Mouse (Mus musculus): ENCODE results near the gene BC034090. TPM values are rescaled to one million over a fixed set of nuclear protein-coding genes. Genes with fewer than 3 reads are reported as not detected.

The BC034090 gene
- polyA plus RNA-seq, 1 experiment, result 0.94 TPM

DNA sequence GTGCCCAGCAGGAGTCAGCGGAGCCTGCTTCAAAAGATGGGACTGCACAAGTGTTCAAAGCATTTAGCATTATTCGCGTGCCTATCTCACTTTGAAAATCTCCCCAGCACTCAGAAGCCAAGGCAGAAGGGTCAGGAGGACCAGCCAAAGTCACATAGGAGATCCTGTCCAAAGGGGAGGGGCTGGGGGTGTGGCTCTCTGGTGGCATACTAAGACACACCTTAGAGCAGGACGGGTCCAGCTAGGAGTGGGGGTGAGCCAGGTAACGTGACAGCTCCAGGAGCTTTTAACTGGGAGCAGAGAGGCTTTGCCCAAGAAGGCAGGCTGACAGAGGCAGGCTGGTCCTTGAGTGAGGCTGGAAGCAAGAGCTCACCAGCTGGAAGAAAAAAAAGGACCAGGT lies 25.3 kb downstream of the BC034090 start:
- TF ChIP-seq CTCF (IDR thresholded peaks at IDR 0.05; ENCODE audit: low read depth, low read length), result no peak
- TF ChIP-seq POLR2A (IDR thresholded peaks at IDR 0.05; ENCODE audit: borderline replicate concordance, low read depth, low read length), result no peak
- Histone ChIP-seq H3K4me3 (ENCODE audit: insufficient read depth, low read length) (no peak overlapping the region), H3K27ac (ENCODE audit: insufficient read depth, low read depth, low read length) (no peak overlapping the region), H3K4me1 (ENCODE audit: control insufficient read depth, insufficient read depth, low read length) (peaks cover 11% of the 10 kb centered on the region)

DNA sequence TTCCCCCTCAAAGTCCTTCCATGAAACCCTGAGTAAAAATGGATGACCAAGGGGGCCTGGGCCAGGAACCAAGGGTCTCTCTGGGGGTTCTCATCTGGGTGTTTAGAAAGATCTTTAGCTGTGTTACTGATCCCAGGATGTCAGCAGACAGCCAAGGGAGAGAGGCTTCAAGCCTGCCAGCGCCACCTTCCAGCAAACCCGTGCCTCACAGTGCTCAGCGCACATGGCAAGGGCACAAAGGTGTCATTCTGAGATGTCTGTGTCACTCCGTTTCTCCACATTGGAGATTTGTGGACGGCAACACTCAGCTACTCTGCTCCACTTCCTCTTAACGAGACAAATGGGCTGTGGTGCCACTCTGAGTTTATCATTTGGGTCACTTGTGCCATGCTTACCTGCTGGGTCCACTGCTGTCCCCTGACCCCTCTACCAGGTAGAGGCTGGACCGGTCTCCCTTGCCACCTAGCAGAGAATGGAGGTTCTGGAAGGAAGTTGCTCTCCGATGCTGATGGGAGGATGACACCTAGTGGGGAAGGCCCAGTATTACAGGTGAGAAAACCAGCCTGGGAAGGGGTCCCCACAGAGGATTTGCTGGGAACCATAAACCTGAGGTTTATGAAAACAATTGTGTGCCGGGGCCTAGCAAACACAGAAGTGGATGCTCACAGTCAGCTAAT lies 26.2 kb downstream of the BC034090 start:
- H3K4me1 ChIP-seq (ENCODE audit: control insufficient read depth, insufficient read depth, low read length), result peaks cover 5% of the 10 kb centered on the region
- no peak overlapping the region for H3K4me3 ChIP-seq (ENCODE audit: insufficient read depth, low read length)
- TF ChIP-seq POLR2A (IDR thresholded peaks at IDR 0.05; ENCODE audit: borderline replicate concordance, low read depth, low read length), result no peak
- peak; percentile 92 for TF ChIP-seq CTCF (IDR thresholded peaks at IDR 0.05; ENCODE audit: low read depth, low read length)
- no peak overlapping the region for H3K27ac ChIP-seq (ENCODE audit: insufficient read depth, low read depth, low read length)

DNA sequence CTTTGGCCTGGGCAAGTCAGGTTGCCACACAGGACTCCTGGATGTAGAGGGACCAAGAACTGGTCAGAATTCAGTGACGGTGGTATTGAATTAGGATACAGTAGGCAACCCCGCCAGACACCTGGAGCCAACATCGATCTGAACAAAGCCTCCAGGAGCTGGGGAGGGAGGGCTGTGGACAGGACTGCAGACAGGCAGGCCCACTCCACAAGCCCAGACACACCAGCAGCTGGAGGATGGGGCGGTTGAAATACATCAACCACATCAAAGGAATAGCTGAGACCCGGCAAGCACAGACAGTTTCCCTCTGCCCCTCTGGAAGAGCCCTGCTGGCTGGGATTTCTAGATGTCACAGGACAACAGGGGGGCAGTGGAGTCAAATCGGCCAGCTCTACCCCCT lies 27.4 kb downstream of the BC034090 start:
- no peak overlapping the region for H3K4me3 ChIP-seq (ENCODE audit: insufficient read depth, low read length)
- H3K27ac ChIP-seq (ENCODE audit: insufficient read depth, low read depth, low read length), result no peak overlapping the region
- H3K4me1 ChIP-seq (ENCODE audit: control insufficient read depth, insufficient read depth, low read length), result no peaks in the 10 kb centered on the region
- TF ChIP-seq CTCF (IDR thresholded peaks at IDR 0.05; ENCODE audit: low read depth, low read length), result no peak
- no peak for TF ChIP-seq POLR2A (IDR thresholded peaks at IDR 0.05; ENCODE audit: borderline replicate concordance, low read depth, low read length)

DNA sequence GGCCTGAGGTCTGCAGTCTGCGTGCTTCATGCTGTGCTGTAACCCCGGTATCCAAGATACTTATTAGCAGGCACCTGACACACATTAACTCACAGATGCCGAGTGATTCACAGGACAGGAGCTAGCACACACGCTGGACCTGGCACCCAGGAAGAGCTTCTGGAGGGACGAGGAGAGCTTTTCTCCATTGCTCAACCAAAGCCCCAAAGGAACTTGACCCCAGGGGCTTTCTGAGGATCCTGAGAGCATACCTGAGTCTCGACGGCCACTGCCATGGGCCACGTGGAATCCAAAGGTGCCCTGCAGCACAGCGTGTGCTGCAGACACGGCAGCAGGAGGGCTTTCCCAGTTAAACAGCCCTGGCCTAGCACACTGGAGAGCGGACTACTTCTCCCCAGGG lies 27.9 kb downstream of the BC034090 start:
- TF ChIP-seq POLR2A (IDR thresholded peaks at IDR 0.05; ENCODE audit: borderline replicate concordance, low read depth, low read length) (no peak), CTCF (IDR thresholded peaks at IDR 0.05; ENCODE audit: low read depth, low read length) (no peak)
- no peak overlapping the region for H3K4me3 ChIP-seq (ENCODE audit: insufficient read depth, low read length)
- no peaks in the 10 kb centered on the region for H3K4me1 ChIP-seq (ENCODE audit: control insufficient read depth, insufficient read depth, low read length)
- H3K27ac ChIP-seq (ENCODE audit: insufficient read depth, low read depth, low read length), result no peak overlapping the region

DNA sequence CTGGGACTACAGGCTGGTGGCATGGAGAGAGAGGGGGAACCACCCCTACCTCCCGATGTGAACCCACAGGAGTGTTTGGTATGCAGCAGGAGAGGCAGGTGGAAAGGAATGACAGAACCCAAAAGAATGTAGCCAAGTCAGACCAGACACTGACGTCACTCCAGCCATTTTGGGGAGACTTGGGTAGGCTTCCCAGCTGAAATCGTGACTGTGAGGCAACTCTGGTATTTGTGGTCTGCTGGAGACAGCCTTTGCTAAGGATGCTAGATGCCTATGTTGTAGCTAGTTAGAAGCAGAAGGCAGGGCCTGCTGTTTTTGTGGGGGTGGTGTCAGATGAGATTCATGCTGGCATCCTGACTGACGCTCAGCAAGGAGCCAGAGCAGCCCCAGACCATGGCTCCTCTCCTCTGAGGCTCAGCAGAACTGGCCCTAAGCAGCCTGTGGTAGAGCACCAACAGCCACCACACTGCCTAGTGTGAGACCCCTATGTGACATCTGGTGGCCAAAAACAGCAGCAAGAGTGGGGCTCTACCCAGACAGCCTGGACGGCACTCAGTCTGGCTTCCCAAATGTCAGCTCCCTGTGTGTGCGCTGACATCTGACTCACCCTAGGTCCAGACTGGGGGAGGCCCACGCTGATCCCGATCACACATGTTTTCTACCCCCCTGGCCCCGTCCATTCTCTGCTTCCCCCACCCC lies 29.0 kb downstream of the BC034090 start:
- Histone ChIP-seq H3K27ac (ENCODE audit: insufficient read depth, low read depth, low read length) (no peak overlapping the region), H3K4me3 (ENCODE audit: insufficient read depth, low read length) (no peak overlapping the region), H3K4me1 (ENCODE audit: control insufficient read depth, insufficient read depth, low read length) (peaks cover 5% of the 10 kb centered on the region)
- no peak for TF ChIP-seq POLR2A (IDR thresholded peaks at IDR 0.05; ENCODE audit: borderline replicate concordance, low read depth, low read length)
- TF ChIP-seq CTCF (IDR thresholded peaks at IDR 0.05; ENCODE audit: low read depth, low read length), result no peak

DNA sequence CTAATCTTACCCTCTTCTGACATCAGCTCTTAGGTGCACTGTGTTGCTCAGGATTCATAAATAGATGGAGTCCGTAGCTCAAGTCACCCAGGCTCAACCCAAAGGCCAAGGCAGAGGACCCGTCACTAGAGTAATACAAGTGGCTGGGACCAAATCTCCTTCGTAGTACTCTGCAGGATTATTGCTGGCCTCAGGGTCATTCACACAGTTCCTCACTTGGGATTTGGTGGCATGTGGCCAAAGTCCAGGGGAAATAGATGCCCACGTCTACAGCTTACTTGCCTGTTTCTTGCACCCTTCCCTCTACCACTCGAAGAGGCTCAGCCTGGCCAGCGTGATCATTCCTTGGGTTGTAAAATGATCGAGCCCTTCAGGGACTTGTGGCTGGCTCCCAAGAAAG lies 30.3 kb downstream of the BC034090 start:
- TF ChIP-seq CTCF (IDR thresholded peaks at IDR 0.05; ENCODE audit: low read depth, low read length) (no peak), POLR2A (IDR thresholded peaks at IDR 0.05; ENCODE audit: borderline replicate concordance, low read depth, low read length) (no peak)
- no peak overlapping the region for H3K4me3 ChIP-seq (ENCODE audit: insufficient read depth, low read length)

DNA sequence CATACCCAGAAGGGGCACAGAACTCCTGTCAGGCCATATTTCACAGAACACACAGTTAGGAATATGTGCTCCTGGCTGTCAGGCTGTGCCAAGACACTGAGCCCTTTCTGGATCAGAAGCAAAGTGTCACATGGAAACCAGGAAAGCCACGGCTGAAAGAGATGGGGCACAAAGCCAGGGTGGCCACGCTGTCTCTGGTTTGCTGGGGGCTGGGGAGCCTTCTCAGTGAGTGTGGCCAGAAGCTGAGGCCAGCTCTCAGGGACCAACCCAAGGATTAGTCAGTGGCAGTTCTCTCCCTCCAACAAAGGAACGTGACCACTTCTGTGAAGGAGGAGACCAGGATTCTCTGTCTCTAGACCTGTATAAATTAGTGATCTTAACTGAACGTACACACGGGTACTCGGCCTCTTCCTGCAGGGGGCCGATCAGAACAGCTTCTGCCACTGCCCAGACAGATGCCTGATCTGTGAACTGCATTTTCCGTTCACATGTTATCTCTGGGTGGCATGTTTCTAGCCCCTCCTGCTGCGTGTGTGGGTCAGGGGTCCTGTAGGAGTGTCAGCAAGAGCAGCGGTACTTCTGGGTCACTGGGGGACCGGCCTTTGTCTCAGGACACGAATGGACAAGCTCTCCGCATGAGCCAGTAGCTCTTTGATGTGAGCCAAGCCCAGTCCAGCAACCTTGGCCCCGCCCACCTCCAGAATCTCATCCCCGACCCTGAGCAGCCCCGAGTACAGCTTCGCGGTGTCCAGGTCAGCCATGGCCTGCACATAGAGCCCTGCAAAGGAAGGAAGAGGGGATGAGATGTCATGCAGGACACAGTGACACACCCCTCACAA lies 31.1 kb downstream of the BC034090 start:
- no peak overlapping the region for H3K4me3 ChIP-seq (ENCODE audit: insufficient read depth, low read length)
- no peak overlapping the region for H3K27ac ChIP-seq (ENCODE audit: insufficient read depth, low read depth, low read length)
- H3K4me1 ChIP-seq (ENCODE audit: control insufficient read depth, insufficient read depth, low read length), result peaks cover 7% of the 10 kb centered on the region
- TF ChIP-seq CTCF (IDR thresholded peaks at IDR 0.05; ENCODE audit: low read depth, low read length) (no peak), POLR2A (IDR thresholded peaks at IDR 0.05; ENCODE audit: borderline replicate concordance, low read depth, low read length) (no peak)

More for the DNA sequence above, 30.3 kb downstream of the BC034090 start:
- no peak overlapping the region for H3K27ac ChIP-seq (ENCODE audit: insufficient read depth, low read depth, low read length)
- peaks cover 7% of the 10 kb centered on the region for H3K4me1 ChIP-seq (ENCODE audit: control insufficient read depth, insufficient read depth, low read length)

DNA sequence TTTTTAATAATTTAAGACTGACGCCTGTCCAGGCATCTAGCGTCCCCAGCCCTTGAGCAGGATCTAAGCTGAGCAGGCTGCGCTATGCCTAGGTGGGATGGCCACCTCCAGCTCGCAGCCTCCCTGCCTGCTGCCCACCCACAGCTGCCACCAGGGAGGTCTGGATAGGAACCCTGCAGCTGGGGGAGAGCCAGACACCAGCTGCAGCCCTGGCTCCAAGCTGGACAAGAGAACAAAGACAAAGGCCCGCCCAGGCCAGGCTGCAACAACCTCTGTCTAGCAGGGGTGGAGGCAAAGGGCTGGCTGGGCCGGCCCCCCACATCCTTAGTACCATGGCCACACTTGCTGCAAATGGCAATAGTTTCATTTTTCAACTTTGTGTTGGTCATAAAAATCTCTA lies 31.8 kb downstream of the BC034090 start:
- H3K27ac ChIP-seq (ENCODE audit: insufficient read depth, low read depth, low read length), result no peak overlapping the region
- TF ChIP-seq POLR2A (IDR thresholded peaks at IDR 0.05; ENCODE audit: borderline replicate concordance, low read depth, low read length), result no peak
- TF ChIP-seq CTCF (IDR thresholded peaks at IDR 0.05; ENCODE audit: low read depth, low read length), result no peak
- H3K4me1 ChIP-seq (ENCODE audit: control insufficient read depth, insufficient read depth, low read length), result peaks cover 7% of the 10 kb centered on the region
- no peak overlapping the region for H3K4me3 ChIP-seq (ENCODE audit: insufficient read depth, low read length)

DNA sequence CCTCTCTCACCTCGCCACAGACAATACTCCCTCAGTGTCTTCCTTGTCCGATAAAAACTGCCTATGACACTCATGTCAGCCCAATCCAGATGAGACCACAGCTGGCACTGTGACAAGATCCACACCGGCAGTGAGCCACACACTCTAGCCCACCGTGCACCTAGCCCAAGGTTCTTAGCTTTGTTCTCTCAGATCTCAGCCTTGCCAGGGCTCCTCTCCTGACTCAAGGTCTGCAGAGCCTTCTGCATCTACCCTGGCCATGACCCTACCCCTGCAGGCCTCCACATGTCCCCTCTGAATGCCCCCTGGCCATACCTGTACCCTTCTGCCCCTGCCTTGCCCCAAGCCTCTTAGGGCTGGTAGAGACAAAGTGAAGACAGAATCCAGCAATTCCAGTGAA lies 32.2 kb downstream of the BC034090 start:
- no peak overlapping the region for H3K27ac ChIP-seq (ENCODE audit: insufficient read depth, low read depth, low read length)
- H3K4me3 ChIP-seq (ENCODE audit: insufficient read depth, low read length), result no peak overlapping the region
- peaks cover 7% of the 10 kb centered on the region for H3K4me1 ChIP-seq (ENCODE audit: control insufficient read depth, insufficient read depth, low read length)
- no peak for TF ChIP-seq POLR2A (IDR thresholded peaks at IDR 0.05; ENCODE audit: borderline replicate concordance, low read depth, low read length)
- TF ChIP-seq CTCF (IDR thresholded peaks at IDR 0.05; ENCODE audit: low read depth, low read length), result no peak

Measured in bone marrow macrophage, adult 2 months (primary cell).